Mouse (Mus musculus) ES-E14 (cell line): ENCODE data around the gene Pacsin3. TPM values are rescaled to one million over a fixed set of nuclear protein-coding genes. Genes with fewer than 3 reads are reported as not detected.

Source experiments
- DNase-seq: peaks from one replicate; pipeline ENCODE4 v3.0.0-alpha.2; 2013; ENCODE audit warnings: low read depth, low spot score
- H3K27ac ChIP-seq: 2 replicates; pipeline ENCODE4 v1.5.1; 2012; ENCODE audit warnings: low read depth, mild to moderate bottlenecking, low read length, moderate library complexity, mixed read lengths; ENCODE audit not compliant: poor library complexity, insufficient read depth, severe bottlenecking
- H3K36me3 ChIP-seq: 2 replicates; pipeline ENCODE4 v1.6.1; 2012; ENCODE audit warnings: mild to moderate bottlenecking, low read length, moderate library complexity, mixed read lengths; ENCODE audit not compliant: control insufficient read depth, poor library complexity, insufficient read depth, severe bottlenecking
- H3K4me1 ChIP-seq, 2 experiments: fragments of 150-350 bp in 1 of 2; sonication (generic) in 1 of 2; 2 replicates each; pipeline ENCODE4 v1.6.1; 2012; ENCODE audit warnings: low read length in 2 of 2, mild to moderate bottlenecking in 1 of 2, mixed read lengths in 1 of 2; ENCODE audit not compliant: control insufficient read depth in 2 of 2, insufficient read depth in 2 of 2, poor library complexity in 1 of 2
- H3K4me3 ChIP-seq, 2 experiments: fragments of 150-350 bp in 1 of 2; sonication (generic) in 1 of 2; 2 replicates each; pipeline ENCODE4 v1.5.1; 2012; ENCODE audit warnings: low read length in 2 of 2, low read depth in 1 of 2, mild to moderate bottlenecking in 1 of 2, mixed read lengths in 1 of 2; ENCODE audit not compliant: insufficient read depth in 1 of 2, poor library complexity in 1 of 2, severe bottlenecking in 1 of 2
- H3K9ac ChIP-seq: 2 replicates; pipeline ENCODE4 v1.6.1; 2012; ENCODE audit warnings: low read depth, mild to moderate bottlenecking, low read length, mixed read lengths; ENCODE audit not compliant: poor library complexity, insufficient read depth, severe bottlenecking
- H3K9me3 ChIP-seq: fragments of 150-350 bp; sonication (generic); 2 replicates; pipeline ENCODE4 v1.6.1; 2012; ENCODE audit warnings: low read depth, mild to moderate bottlenecking, low read length; ENCODE audit not compliant: control insufficient read depth, insufficient read depth
- CHD2 ChIP-seq: IDR thresholded peaks from 2 replicates; pipeline ENCODE4 v1.6.1; 2014; ENCODE audit warnings: mild to moderate bottlenecking, low read depth, low read length, inconsistent platforms
- HCFC1 ChIP-seq: IDR thresholded peaks from 2 replicates; pipeline ENCODE4 v1.6.1; 2012; ENCODE audit warnings: low read length, inconsistent platforms, borderline replicate concordance; ENCODE audit not compliant: insufficient read depth
- MAFK ChIP-seq: IDR thresholded peaks from 2 replicates; pipeline ENCODE4 v1.6.1; 2014; ENCODE audit warnings: mild to moderate bottlenecking, low read depth, low read length, inconsistent platforms; ENCODE audit not compliant: insufficient read depth
- ZC3H11A ChIP-seq: IDR thresholded peaks from 2 replicates; pipeline ENCODE4 v1.6.1; 2012; ENCODE audit warnings: low read depth, mild to moderate bottlenecking, inconsistent platforms, low read length, borderline replicate concordance
- ZNF384 ChIP-seq: IDR thresholded peaks from 2 replicates; pipeline ENCODE4 v1.6.1; 2012; ENCODE audit warnings: low read depth, low read length, inconsistent platforms
- in situ Hi-C, 2 experiments: fragments of 600-800 bp; cut with MboI; formaldehyde crosslinking; loops; one replicate each; pipeline ENCODE4 v1.15.1; 2025; ENCODE audit warnings: low sequenced_read_pairs in 2 of 2, inconsistent platforms in 1 of 2; ENCODE audit not compliant: unreplicated experiment in 2 of 2
- total RNA-seq: library from RNA; depleted of rRNA; stranded (reverse); fragments of 300-350 nt; gene quantifications from 2 replicates; pipeline ENCODE4 v1.2.3, GENCODE M21; 2012

The Pacsin3 gene
- total RNA-seq, 1 experiment = 11.1 TPM

DNA sequence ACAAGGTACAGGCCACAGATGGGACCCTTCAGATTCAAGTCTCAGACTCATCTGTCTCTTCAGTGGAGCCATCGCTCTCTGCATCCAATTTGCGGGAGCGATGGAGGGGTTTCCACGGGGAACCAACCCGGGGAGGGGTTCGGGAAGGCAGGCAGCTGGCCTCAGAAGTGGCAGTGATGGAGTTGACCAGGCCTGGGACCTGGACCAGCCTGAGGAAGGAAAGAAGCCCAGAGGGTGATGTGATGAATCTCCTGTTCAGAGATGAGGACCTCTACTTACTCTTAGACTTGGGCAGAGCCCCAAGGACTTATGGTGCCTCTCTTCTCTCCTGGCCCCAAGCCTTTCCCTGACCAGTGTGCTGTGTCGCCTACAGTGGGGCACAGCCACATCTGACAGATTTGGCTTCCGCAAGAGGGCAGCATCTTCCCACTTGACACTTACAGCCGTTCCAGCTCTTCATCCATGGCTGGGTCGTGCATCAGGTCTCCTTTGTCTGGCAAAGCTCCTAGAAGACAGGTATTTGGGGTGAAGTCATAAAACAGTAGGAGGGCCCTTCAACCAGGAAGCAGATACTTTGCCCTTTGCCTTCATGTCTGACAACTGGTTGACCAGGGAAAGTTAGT lies 23.1 kb downstream of the Pacsin3 start:
- Histone ChIP-seq H3K36me3 (peaks cover 23% of the 10 kb centered on the region), H3K27ac (no peak overlapping the region), H3K4me3 (no peak overlapping the region), H3K9ac (no peak overlapping the region), H3K9me3 (no peaks in the 10 kb centered on the region), H3K4me1 (peaks cover 0 to 3% of the 10 kb centered on the region in 2 experiments; a peak in 1 of 4 replicates)
- DNase-seq = no peak
- in situ Hi-C loops = no loop called here
- TF ChIP-seq MAFK (no peak), CHD2 (no peak), ZC3H11A (no peak), ZNF384 (no peak), HCFC1 (no peak)

DNA sequence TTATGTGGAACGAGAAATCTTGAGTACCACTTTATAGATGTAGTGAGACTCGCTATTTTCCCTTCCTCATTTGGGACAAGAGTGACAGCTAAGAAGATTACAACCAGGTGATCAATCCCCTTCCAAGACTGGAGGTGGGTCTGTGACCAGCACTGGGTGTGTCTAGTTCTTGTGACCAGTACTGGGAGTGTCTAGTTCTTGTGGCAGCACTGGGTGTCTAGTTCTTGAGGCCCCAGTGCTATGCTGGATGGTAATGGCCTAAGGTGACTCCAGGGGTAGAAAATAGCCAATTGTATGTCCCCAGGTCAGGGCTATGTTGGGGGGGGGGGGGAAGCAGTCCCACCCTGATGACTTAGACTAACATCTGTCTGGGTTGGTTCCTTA lies 23.6 kb downstream of the Pacsin3 start:
- TF ChIP-seq ZNF384 = no peak
- no peak for DNase-seq
- Histone ChIP-seq H3K36me3 (peaks cover 21% of the 10 kb centered on the region), H3K9ac (no peak overlapping the region), H3K4me1 (peaks cover 0 to 3% of the 10 kb centered on the region in 2 experiments; a peak in 1 of 4 replicates), H3K27ac (no peak overlapping the region), H3K4me3 (no peak overlapping the region), H3K9me3 (no peaks in the 10 kb centered on the region)
- in situ Hi-C loops = no loop called here

DNA sequence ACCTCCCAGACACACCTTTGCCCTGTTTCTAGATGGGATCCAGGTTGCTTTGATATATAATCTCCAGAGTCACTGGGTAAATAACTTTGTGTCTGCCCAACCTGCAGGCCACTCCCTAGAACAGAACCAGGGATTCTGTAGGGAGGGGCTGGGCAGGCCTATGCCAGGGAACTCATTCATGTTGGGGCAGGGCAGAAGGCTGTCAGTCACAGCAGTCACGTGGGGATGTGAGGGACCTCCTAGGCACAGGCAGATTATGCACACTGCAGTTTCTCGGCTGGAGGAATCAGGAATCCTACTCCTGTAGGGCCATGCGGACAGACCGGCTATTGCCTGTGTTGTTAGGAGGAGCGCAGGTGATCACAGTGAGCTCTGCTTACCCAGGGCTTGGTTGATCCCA lies 25.6 kb downstream of the Pacsin3 start:
- Histone ChIP-seq H3K4me1 (peaks cover 0 to 3% of the 10 kb centered on the region in 2 experiments; a peak in 1 of 4 replicates), H3K27ac (no peak overlapping the region), H3K4me3 (no peak overlapping the region), H3K36me3 (peaks cover 5% of the 10 kb centered on the region), H3K9me3 (no peaks in the 10 kb centered on the region), H3K9ac (no peak overlapping the region)
- in situ Hi-C loops = loop anchor here (10.0 kb wide), 2 partner anchors 193 to 203 kb away; no protein-coding TSS in a partner anchor
- TF ChIP-seq CHD2 = no peak
- no peak for TF ChIP-seq HCFC1
- no peak for TF ChIP-seq MAFK
- TF ChIP-seq ZC3H11A = no peak
- TF ChIP-seq ZNF384 = no peak
- no peak for DNase-seq

DNA sequence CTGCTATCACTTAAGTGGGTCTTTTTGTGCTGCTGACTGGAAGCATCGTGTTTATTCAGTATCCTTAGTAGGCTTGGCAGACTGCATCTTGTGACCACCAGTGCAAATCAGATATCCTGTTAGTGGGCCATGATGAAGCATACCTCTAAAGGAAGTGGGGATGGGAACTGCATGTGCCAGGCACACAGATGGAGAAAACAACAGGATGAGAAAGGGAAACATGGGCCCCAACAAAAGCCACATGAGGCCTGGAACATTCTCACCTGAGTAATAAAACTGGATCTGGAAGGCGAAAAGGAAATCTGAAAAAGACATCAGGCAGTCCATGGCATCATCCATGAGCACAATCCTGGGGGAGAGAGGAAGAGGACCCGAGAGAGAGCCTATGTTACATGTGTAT lies 28.2 kb downstream of the Pacsin3 start:
- H3K4me1 ChIP-seq = peaks cover 0 to 3% of the 10 kb centered on the region in 2 experiments; a peak in 2 of 4 replicates
- TF ChIP-seq CHD2 (no peak), ZNF384 (no peak), ZC3H11A (no peak), HCFC1 (no peak), MAFK (no peak)
- DNase-seq = no peak
- no peak overlapping the region for H3K27ac ChIP-seq
- no peak overlapping the region for H3K9ac ChIP-seq
- H3K9me3 ChIP-seq = no peaks in the 10 kb centered on the region
- H3K4me3 ChIP-seq = no peak overlapping the region
- in situ Hi-C loops = loop anchor here (10.0 kb wide), 2 partner anchors 191 to 201 kb away; no protein-coding TSS in a partner anchor
- H3K36me3 ChIP-seq = no peaks in the 10 kb centered on the region
